Mouse (Mus musculus) heart, embryonic 10.5 days (tissue): ENCODE measurements around the gene Fopnl. TPM values are rescaled to one million over a fixed set of nuclear protein-coding genes. Genes with fewer than 3 reads are reported as not detected.

Source experiments
- DNase-seq: peaks from one replicate; pipeline ENCODE4 v3.0.0-alpha.2; 2017; ENCODE audit warnings: low spot score
- H3K27ac ChIP-seq: fragments of 300-500 bp; sonication (generic); 2 replicates; pipeline ENCODE4 v1.5.1; 2016; ENCODE audit warnings: mild to moderate bottlenecking
- H3K27me3 ChIP-seq: fragments of 300-500 bp; sonication (generic); 2 replicates; pipeline ENCODE4 v1.6.1; 2016; ENCODE audit warnings: mild to moderate bottlenecking; ENCODE audit not compliant: poor library complexity, insufficient read depth, severe bottlenecking
- H3K36me3 ChIP-seq: fragments of 300-500 bp; sonication (generic); 2 replicates; pipeline ENCODE4 v1.6.1; 2016; ENCODE audit warnings: mild to moderate bottlenecking, moderate library complexity
- H3K4me1 ChIP-seq: fragments of 300-500 bp; sonication (generic); 2 replicates; pipeline ENCODE4 v1.6.1; 2016; ENCODE audit warnings: mild to moderate bottlenecking
- H3K4me3 ChIP-seq: fragments of 300-500 bp; sonication (generic); 2 replicates; pipeline ENCODE4 v1.5.1; 2016; ENCODE audit warnings: mild to moderate bottlenecking, moderate library complexity
- H3K9me3 ChIP-seq: fragments of 300-500 bp; sonication (generic); 2 replicates; pipeline ENCODE4 v1.6.1; 2016; ENCODE audit warnings: mild to moderate bottlenecking, moderate library complexity
- WGBS: fragments of 180-500 bp; shearing (Covaris S2); methylation state at CpG from one replicate; pipeline ENCODE4 v1.1.7; 2016; 5-methylcytosine and 5-hydroxymethylcytosine counted together
- polyA plus RNA-seq: library from polyadenylated mRNA; unstranded; fragments of >200 nt; fragmentation: Nextera tagmentation; extraction: Ambion mirVana; gene quantifications from 2 replicates; pipeline ENCODE4 v1.2.1, GENCODE M21; 2016

Fopnl gene
- polyA plus RNA-seq, 1 experiment from 2014 or later = 119 TPM

DNA sequence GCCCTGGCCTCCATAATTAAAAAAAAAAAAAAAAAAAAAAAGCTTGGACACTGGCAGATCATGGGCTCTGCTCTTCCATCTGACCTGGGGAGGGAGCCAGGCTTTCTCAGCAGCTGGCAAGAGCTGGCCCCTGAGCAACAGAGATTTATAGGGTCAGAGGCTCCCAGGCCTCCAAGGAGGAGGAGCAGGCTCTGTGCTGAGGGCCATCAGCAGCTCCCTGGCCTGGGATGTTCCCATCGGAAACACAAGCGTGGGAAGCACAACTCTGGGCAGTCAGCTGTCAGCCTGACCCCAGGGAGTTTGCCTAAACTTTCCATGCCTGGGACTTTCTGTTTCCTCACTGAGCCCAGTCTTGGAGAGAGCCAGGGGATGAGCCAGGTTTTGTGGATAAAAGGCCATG lies 58.3 kb downstream of the Fopnl start:
- Histone ChIP-seq H3K4me1 (no peaks in the 10 kb centered on the region), H3K36me3 (no peaks in the 10 kb centered on the region), H3K27me3 (peaks cover 100% of the 10 kb centered on the region), H3K4me3 (no peak overlapping the region), H3K27ac (no peak overlapping the region), H3K9me3 (no peaks in the 10 kb centered on the region)
- 29% methylated on average over 2 of the region's 2 CpGs for WGBS
- DNase-seq = no peak

DNA sequence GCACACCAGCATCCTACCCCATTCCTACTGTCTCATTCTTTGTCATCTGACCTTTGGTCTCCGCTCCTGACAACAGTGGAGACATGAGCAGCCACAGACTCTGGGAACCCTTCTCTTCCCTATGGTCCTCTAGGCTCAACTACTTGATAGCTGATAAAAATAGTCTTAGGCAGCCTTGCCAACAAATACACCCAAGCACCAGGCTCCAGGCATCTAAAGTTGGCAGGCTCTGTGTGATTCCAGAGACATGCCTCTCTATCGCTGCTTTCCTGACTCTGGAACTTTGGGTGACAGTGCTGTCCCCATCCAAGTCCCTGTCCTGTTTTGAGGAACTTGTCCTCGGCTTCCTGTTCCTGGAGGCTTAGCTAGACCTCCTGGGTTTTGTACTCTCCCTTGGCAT lies 63.6 kb downstream of the Fopnl start:
- no peaks in the 10 kb centered on the region for H3K36me3 ChIP-seq
- H3K4me1 ChIP-seq = no peaks in the 10 kb centered on the region
- H3K9me3 ChIP-seq = no peaks in the 10 kb centered on the region
- no peak overlapping the region for H3K4me3 ChIP-seq
- 80% methylated on average over 3 of the region's 3 CpGs for WGBS
- H3K27me3 ChIP-seq = peaks cover 100% of the 10 kb centered on the region
- DNase-seq = no peak
- H3K27ac ChIP-seq = no peak overlapping the region

DNA sequence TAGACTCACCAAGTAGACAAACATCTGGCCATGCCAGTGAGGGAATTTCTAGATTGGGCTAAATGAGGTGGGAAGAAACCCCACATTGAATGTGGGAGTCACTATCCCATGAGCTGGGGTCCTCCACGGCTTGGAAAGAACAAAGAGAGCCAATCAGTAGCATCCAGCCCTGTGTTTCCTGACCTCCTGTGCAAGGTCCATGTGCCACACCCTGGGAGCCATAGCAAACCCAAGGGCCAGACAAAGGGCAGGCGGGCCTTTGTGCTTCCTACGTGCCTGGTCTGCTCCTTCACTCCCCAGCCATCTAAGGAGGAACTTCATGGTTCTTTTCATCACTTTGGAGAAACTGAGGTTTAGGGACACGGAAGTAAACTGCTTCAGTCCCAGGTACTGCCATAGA lies 64.3 kb downstream of the Fopnl start:
- DNase-seq = no peak
- WGBS = 79% methylated on average over 4 of the region's 4 CpGs
- Histone ChIP-seq H3K36me3 (no peaks in the 10 kb centered on the region), H3K4me3 (no peak overlapping the region), H3K4me1 (no peaks in the 10 kb centered on the region), H3K27me3 (peaks cover 100% of the 10 kb centered on the region), H3K9me3 (no peaks in the 10 kb centered on the region), H3K27ac (no peak overlapping the region)

DNA sequence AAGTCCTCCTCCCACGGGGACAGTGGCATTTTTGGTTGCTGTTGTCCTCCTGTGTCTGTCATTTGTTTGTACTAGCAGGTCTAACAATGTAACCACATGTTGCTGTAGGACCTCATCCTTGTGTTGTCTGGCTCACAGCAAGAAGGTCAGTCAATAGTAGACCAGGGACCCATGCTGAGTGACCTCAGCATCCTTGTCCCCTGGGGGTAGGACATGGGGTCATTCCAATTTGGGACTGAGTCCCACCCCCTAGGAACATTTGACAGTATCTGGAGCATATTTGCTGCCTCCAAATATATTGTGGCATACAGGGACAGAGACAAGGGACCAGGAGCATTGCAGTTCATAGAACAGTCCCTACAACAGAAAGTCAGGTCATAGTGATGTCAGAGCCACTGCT lies 67.3 kb downstream of the Fopnl start:
- H3K4me3 ChIP-seq = no peak overlapping the region
- no peak for DNase-seq
- 77% methylated on average over 1 of the region's 1 CpGs for WGBS
- no peaks in the 10 kb centered on the region for H3K36me3 ChIP-seq
- H3K27ac ChIP-seq = no peak overlapping the region
- no peaks in the 10 kb centered on the region for H3K9me3 ChIP-seq
- no peaks in the 10 kb centered on the region for H3K4me1 ChIP-seq
- peaks cover 98% of the 10 kb centered on the region for H3K27me3 ChIP-seq

Other genes starting within 250 kb of the Fopnl start
- 90.2 and 111 TPM in 2 replicates for gene Nde1, start 154.1 kb downstream of the Fopnl start, polyA plus RNA-seq
- gene Marf1, start 154.1 kb downstream of the Fopnl start, polyA plus RNA-seq = 10.0 and 10.6 TPM in 2 replicates
- 0.23 and 0.70 TPM in 2 replicates for gene Myh11, start 26.0 kb downstream of the Fopnl start, polyA plus RNA-seq
- gene Abcc1, start 44.2 kb upstream of the Fopnl start, polyA plus RNA-seq = 2.8 and 4.9 TPM in 2 replicates
- not detected in 2 replicates for gene A630010A05Rik, start 244.9 kb upstream of the Fopnl start, polyA plus RNA-seq